Mouse (Mus musculus): ENCODE measurements around the gene Inpp5d.

Gene Inpp5d

GRCm38 (mm10) chr1:87620211-87620668 lies at the start of gene Inpp5d:
Gene Inpp5d, plus strand, starts transcription at chr1:87620312.
- no peak for DNase-seq (ENCODE audit: low spot score)

- DNase-seq (ENCODE audit: low spot score) = no peak
Measured at GRCm38 (mm10) chr1:87573261-87573660, 46.9 kb upstream of the Inpp5d start.

GRCm38 (mm10) chr1:87573800-87574215 lies 46.3 kb upstream of the Inpp5d start, which contains the start of gene Ngef:
Gene Ngef, minus strand, starts transcription at chr1:87573870.
- peak; percentile 54 for DNase-seq (ENCODE audit: low spot score)

DNA sequence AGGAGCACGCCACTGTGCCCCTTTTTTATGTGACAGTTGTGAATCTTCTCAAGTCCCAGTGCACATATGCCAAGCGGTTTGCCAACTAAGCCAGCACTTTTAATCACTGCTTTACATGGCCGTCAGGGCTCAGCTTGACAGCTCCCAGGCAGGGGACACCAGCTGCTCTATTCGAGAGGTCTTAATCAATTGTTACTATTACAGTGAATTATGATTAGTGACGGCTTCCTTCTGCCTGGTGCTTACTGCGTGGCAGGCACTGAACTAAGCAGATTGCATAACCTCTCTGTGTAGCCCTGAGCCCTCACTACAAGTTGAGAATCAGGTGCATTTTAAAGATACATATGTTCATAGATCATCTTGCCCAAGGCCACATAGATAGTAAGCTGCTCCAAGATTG lies 45.8 kb upstream of the Inpp5d start:
- DNase-seq (ENCODE audit: low spot score) = no peak

DNA sequence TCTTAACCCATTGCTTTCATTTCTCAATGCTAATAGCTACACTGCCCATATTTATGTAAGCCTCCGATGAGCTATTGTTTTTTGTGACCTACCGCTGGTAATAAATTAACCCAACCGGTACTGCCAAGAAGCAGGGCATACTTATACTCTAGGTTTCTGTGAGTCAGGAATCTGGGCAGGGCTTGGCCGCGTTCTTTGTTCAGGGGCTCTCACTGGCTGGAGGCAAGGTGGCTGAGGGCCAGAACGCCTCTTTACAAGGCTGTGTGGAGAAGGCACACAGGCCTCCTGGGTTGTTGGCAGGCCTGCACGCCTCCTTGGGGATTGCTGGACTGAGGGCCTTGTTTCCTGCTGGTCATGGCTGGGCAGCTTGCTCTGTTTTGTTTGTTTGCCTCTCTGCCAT lies 45.3 kb upstream of the Inpp5d start:
- peak; percentile 72 for DNase-seq (ENCODE audit: low spot score)

DNA sequence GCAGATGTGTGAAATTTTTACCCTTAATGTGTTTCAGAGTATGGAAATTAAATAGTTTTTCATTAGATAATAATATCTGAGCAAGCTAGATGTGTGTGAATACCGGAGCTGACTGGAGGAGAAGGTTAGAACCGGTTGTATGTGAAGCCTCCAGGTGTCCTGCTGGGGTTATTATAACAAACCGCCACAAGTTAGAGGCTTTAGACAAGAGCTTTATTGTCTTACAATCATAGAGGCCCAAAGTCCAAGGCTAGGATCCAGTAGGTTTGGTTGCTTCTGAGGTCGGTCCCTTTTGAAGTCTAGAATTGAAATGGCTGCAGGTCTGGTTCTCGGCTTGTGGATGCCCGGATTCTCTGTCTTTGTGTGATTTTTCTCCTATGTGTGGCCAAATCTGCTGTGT lies 41.1 kb upstream of the Inpp5d start:
- DNase-seq (ENCODE audit: low spot score) = no peak

DNA sequence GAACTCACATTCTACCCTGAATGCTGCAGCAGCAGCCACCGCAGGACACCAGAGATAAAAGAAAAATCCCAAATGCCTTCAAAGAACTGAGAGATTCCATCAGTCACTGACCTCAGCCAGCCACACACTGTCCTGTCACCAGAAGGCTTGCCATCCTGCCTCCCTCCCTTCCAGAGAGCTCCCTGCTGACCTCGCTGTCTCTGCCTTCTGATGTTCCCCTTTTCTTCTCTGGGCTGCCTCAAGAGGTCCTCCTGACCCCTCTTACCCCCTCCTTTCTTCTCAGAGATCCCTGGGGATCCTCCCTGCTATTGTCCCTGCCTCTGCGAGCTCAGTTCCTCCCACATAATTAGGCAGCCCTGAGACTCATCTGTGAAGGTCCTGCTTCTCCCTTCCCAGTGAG lies 39.3 kb upstream of the Inpp5d start:
- no peak for DNase-seq (ENCODE audit: low spot score)

GRCm38 (mm10) chr1:87589162-87589561 lies 30.9 kb upstream of the Inpp5d start:
- DNase-seq (ENCODE audit: low spot score) = no peak

- no peak for DNase-seq (ENCODE audit: low spot score)
Measured at GRCm38 (mm10) chr1:87589980-87590379, 30.1 kb upstream of the Inpp5d start.

DNA sequence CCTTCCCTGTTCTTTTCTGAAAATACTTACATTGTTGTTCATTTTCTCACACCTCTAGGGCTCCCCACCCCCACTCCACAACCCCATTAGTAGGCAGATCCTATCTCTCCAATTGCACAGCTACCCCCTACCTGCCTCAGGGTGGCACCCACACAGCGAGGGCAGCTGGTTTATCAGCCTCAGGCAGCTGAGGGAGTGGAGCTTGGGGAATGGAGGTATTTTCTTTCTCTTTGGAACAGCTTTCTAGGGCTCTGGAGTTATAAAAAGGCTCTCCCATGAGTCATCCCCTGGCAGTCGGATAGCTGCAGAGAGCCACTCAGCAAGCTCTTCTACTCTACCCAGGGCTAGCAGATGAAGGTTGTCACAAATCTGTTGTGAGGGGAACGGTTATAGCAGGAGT lies 25.9 kb upstream of the Inpp5d start:
- no peak for DNase-seq (ENCODE audit: low spot score)

DNA sequence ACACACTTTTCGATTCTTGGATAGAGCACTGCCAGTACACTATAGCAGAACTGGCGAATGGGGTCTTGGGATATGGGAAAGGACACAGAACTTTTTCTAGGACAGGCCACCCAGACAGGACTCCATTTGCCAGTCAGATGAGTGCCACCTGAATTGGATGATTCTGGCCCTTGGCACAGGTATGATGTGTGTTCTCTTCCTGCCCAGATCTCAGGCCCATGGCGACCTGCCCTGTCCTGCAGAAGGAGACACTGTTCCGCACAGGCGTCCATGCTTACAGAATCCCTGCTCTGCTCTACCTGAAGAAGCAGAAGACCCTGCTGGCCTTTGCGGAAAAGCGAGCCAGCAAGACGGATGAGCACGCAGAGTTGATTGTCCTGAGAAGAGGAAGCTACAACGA lies 25.4 kb upstream of the Inpp5d start:
- DNase-seq (ENCODE audit: low spot score) = no peak

- DNase-seq (ENCODE audit: low spot score) = no peak
Measured at GRCm38 (mm10) chr1:87600533-87600932, 19.6 kb upstream of the Inpp5d start.

DNA sequence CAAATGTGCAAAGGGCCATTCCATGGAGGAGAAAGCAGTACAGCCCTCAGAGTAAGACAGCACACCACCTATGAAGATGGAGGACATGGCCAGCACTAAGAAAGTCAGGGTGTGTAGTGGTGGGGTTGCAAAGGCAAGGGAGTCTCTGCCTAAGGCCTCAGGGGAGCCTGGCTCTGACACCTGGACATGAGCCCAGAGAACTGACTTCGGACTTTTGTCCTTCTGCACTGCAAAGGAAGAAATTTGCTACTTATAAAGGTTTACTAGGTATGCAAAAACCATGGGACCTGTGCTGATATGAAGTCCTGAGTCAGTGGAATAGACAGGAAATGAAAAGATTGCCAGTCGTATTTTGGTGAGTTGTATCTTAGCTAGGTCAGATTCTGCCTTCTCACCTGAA lies 18.3 kb upstream of the Inpp5d start:
- DNase-seq (ENCODE audit: low spot score) = no peak

DNA sequence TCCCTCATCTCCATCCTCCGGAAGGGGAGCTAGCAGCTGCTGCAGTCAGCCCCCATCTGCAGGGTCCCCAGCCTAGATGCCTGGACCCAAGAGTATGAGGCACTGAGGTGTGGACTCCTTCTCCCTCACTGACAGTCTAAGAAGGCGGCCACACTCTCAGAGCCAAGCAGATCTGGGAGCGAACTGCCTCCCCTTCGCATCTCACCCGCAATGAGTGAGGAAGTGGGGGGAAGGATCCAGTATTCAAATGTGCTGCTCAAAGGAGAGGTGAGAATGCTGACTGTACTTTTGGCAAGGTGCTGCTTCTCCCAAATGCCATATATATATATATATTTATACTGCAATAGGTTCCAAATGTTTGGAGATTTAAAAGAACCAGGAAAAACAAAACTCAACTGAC lies 16.7 kb upstream of the Inpp5d start:
- no peak for DNase-seq (ENCODE audit: low spot score)

- no peak for DNase-seq (ENCODE audit: low spot score)
Measured at GRCm38 (mm10) chr1:87605296-87605695, 14.8 kb upstream of the Inpp5d start.

- DNase-seq (ENCODE audit: low spot score) = peak; percentile 40
Measured at GRCm38 (mm10) chr1:87607385-87608091, 12.6 kb upstream of the Inpp5d start.

DNA sequence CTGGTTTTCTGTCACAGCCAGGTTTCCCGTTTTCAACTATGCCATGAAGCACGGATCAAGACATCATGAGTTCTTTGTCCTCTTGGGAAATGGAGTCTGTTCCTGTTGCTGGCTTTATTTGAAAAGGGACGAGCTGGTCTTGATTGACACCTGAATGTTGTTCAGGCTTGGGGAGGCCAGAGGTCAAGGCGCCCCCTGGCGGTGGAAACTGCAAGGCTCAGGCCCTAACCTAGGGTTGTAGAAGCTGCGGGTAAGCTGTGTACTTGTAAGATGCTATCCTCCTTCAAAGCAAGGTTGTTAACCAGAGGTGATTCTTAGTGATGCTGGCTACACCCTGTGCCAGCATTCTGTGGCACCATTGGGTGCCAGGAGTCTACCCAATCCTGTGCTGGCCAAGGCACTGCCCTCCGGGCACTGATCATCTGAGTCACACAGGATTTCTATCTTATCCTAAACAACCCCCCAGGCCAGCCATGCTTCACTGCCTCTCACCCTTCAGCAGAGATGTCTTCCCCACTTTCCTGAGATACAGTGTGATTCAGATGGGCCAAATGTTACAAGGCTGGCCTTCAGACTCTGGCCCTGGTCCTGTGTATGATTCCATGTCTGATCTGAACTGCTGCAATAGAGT lies 11.6 kb upstream of the Inpp5d start:
- DNase-seq (ENCODE audit: low spot score) = peak; percentile 55

DNA sequence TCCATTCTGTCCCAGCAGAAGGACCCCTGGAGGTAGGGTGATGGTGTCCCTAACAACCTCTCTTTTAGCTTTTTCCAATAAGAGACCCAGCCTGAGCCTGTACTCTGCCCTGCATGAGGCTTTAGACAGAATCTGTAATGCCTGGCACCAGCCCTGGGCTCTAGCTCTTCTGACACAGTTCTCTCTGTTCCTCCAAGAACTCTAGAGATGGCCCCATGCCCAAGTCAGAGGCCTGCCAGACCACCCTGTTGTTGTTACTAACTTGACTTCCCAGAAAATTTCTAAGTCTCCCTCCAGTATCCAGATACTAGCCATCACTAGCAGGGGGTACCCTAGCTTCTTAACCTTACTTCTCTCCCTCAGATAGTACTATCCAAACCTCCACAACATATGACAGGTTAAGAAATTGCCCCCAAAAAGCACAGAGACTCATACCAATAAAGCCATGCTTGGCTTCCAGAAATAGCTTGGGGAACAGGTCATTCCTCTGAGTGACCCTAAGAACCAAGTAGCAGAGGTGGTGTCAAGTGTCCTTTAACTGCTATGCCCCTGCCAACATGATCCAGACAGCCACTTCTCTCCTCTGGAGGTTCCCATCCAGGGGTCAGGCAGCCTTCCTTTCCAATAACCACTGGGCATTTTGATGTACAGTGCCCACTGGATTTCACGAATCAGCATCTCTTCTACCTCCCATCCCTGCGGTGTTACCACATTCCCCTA lies 5.4 kb upstream of the Inpp5d start:
- no peak for DNase-seq (ENCODE audit: low spot score)

DNA sequence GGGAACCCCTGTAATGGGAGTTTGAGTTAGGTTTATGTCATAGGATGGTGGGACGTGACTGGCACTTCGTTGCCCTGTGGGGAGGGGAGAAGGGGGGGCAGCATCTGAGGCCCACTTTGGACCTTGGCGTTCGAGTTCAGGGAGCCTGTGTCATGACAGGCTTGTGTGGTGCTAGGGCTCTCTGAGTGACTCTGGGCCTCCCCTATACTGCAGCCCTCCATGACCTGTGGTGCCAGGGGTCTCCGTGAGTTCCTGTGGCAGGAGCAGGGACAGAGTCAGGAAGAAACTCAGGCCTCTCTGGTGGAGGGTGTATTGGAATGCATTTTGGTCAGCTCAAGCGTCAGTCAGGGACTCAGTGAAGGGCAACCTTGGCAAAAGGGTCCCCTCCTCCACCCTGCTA lies 581 bp downstream of the Inpp5d start:
- no peak for DNase-seq (ENCODE audit: low spot score)

DNA sequence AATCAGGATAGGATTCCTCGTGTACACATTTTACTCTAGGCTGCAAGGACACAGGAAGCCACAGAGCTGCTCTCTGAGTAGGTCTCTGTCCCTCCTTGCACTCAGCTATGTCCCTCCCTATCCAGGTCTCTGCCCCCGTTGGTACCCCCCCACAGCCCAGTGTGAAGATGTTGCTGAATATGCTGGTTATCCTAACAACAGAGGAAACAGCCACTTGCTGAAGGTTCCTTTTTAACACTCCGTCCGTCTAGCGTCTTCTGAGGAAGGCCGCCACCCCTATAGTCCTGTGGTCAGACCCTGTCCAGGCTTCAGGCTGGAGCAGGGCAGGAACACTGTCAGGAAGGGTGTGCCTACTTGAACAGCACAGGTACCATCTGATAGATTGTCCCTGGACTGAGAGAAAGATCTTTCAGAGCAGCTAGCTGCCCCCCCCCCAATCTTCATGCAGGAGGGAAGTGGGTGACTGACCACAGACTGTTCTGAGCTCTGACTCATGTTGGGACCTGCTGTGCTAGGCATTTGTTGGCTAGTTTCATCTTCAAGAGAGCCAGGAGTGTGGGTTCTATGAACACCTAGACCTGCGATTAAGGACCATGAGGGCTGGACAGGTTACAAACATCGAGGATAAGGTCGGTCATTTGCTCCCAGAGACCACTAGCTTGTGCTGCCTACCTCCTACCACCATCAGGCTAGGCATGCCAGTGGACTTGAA lies 1.2 kb downstream of the Inpp5d start:
- DNase-seq (ENCODE audit: low spot score) = no peak

GRCm38 (mm10) chr1:87621858-87622279 lies 1.8 kb downstream of the Inpp5d start:
- no peak for DNase-seq (ENCODE audit: low spot score)

- DNase-seq (ENCODE audit: low spot score) = no peak
Measured at GRCm38 (mm10) chr1:87623977-87624666, 4.0 kb downstream of the Inpp5d start.

Data from ovary, postnatal 36 days (tissue).